Mouse (Mus musculus): Measurements from ENCODE around the gene Mkrn1.

- no peak for TF ChIP-seq POLR2A (IDR thresholded peaks at IDR 0.05; ENCODE audit: control insufficient read depth, extremely low read depth, insufficient read depth, low read length, poor library complexity)
- TF ChIP-seq CTCF (IDR thresholded peaks at IDR 0.05; ENCODE audit: borderline replicate concordance, control insufficient read depth, extremely low read depth, insufficient read depth, low read length, poor library complexity), result no peak
Measured at GRCm38 (mm10) chr6:39447429-39448185, 27.3 kb upstream of the Mkrn1 start.
